Mouse (Mus musculus): ENCODE measurements around the gene 2510002D24Rik. TPM values are rescaled to one million over a fixed set of nuclear protein-coding genes. Genes with fewer than 3 reads are reported as not detected.
"Not testable (repeated sequence)": the region's sequence is repeated elsewhere in the genome, so short reads cannot be mapped to it uniquely, and the experiment has no call there.

The 2510002D24Rik gene
- polyA plus RNA-seq, 1 experiment from 2014 or later: 36.2 TPM

DNA sequence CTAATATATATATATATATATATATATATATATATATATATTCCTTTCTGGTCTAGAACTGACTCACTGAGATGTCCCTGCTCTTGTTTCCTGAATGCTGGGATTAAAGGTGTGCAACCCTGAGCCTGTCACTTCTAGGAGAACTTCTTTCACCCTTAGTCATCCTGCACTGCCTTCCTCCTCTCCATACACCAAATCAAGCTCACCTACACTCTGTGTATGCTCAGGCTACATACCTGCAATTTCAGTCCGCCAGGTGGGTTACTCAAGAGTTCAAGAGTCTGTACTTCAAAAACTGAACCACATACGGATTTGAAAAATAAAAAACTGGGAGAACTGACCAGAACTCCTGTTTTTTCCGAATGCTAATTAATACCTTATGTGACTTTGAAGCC is 308 bp upstream of the 2510002D24Rik start:
- Histone ChIP-seq H3K4me1 (ENCODE audit: control insufficient read depth, insufficient read depth, low read length) (no peaks in the 10 kb centered on the region), H3K4me3 (ENCODE audit: low read length) (peak overlapping the region; percentile 83), H3K27me3 (ENCODE audit: control insufficient read depth, insufficient read depth, low read length) (no peaks in the 10 kb centered on the region), H3K9ac (ENCODE audit: low read depth, low read length) (no peak overlapping the region), H3K9me3 (ENCODE audit: control insufficient read depth, low read length) (no peaks in the 10 kb centered on the region), H3K4me2 (replicated peaks; ENCODE audit: low read depth, low read length) (peak overlapping the region; percentile 62), H3K27ac (ENCODE audit: low read depth, low read length) (no peak overlapping the region), H3K36me3 (ENCODE audit: control insufficient read depth, insufficient read depth, low read length) (peaks cover 41% of the 10 kb centered on the region)
- WGBS: 30% methylated on average over 3 of the region's 3 CpGs
- peak; percentile 48 for ATAC-seq (ENCODE audit: low FRiP score, low TSS enrichment)

- Histone ChIP-seq H3K27me3 (ENCODE audit: control insufficient read depth, insufficient read depth, low read length) (no peaks in the 10 kb centered on the region), H3K4me1 (ENCODE audit: control insufficient read depth, insufficient read depth, low read length) (no peaks in the 10 kb centered on the region), H3K9me3 (ENCODE audit: control insufficient read depth, low read length) (no peaks in the 10 kb centered on the region), H3K27ac (ENCODE audit: low read depth, low read length) (no peak overlapping the region), H3K4me2 (replicated peaks; ENCODE audit: low read depth, low read length) (no peak overlapping the region), H3K9ac (ENCODE audit: low read depth, low read length) (no peak overlapping the region), H3K36me3 (ENCODE audit: control insufficient read depth, insufficient read depth, low read length) (peaks cover 19% of the 10 kb centered on the region; the same call in 1 of the 2 replicates), H3K4me3 (ENCODE audit: low read length) (no peak overlapping the region)
- WGBS: 94% methylated on average over 4 of the region's 4 CpGs
- no peak for ATAC-seq (ENCODE audit: low FRiP score, low TSS enrichment)
These were observed 2.0 kb downstream of the 2510002D24Rik start for GRCm38 (mm10) chr16:18838346-18838745.

DNA sequence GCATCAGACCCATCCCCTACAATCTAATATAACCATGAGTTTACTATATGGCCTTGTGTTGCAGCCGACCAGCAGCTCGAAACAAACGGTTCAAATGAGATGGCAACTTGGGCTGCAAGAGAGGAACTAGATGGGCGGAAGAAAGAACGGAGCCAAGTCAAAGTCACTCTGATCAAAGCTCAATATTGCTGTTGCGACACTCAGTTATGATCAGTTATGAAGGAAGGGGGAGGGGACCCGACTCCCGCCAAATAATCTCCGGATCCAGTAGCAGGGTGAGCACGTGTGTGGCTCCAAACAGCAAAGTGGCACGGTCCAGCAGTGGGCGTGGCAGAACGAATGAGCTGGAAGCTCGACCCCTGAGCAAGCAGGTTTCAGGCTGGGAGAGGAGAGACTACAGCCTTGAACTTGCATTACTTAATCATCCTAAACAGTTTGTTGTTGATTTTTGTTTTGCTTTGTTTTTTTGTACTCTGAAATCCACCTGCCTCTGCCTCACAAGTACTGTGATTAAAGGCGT is 10.0 kb downstream of the 2510002D24Rik start:
- H3K4me2 ChIP-seq (replicated peaks; ENCODE audit: low read depth, low read length): no peak overlapping the region
- no peaks in the 10 kb centered on the region for H3K4me1 ChIP-seq (ENCODE audit: control insufficient read depth, insufficient read depth, low read length)
- no peaks in the 10 kb centered on the region for H3K27me3 ChIP-seq (ENCODE audit: control insufficient read depth, insufficient read depth, low read length)
- no peak for ATAC-seq (ENCODE audit: low FRiP score, low TSS enrichment)
- no peaks in the 10 kb centered on the region for H3K36me3 ChIP-seq (ENCODE audit: control insufficient read depth, insufficient read depth, low read length)
- H3K9me3 ChIP-seq (ENCODE audit: control insufficient read depth, low read length): no peaks in the 10 kb centered on the region
- H3K27ac ChIP-seq (ENCODE audit: low read depth, low read length): no peak overlapping the region
- no peak overlapping the region for H3K9ac ChIP-seq (ENCODE audit: low read depth, low read length)
- WGBS: 85% methylated on average over 15 of the region's 15 CpGs
- H3K4me3 ChIP-seq (ENCODE audit: low read length): no peak overlapping the region

GRCm38 (mm10) chr16:18849521-18850190 is 13.3 kb downstream of the 2510002D24Rik start:
- not testable (repeated sequence) for H3K9ac ChIP-seq (ENCODE audit: low read depth, low read length); ATAC-seq (ENCODE audit: low FRiP score, low TSS enrichment); H3K4me2 ChIP-seq (replicated peaks; ENCODE audit: low read depth, low read length); H3K4me1 ChIP-seq (ENCODE audit: control insufficient read depth, insufficient read depth, low read length); H3K9me3 ChIP-seq (ENCODE audit: control insufficient read depth, low read length); H3K4me3 ChIP-seq (ENCODE audit: low read length); H3K27ac ChIP-seq (ENCODE audit: low read depth, low read length); H3K36me3 ChIP-seq (ENCODE audit: control insufficient read depth, insufficient read depth, low read length); H3K27me3 ChIP-seq (ENCODE audit: control insufficient read depth, insufficient read depth, low read length)
- WGBS: 88% methylated on average over 16 of the region's 17 CpGs

GRCm38 (mm10) chr16:18858551-18858950 is 22.2 kb downstream of the 2510002D24Rik start:
- Histone ChIP-seq H3K9me3 (ENCODE audit: control insufficient read depth, low read length) (peaks cover 3% of the 10 kb centered on the region; the same call in 1 of the 2 replicates), H3K27me3 (ENCODE audit: control insufficient read depth, insufficient read depth, low read length) (no peaks in the 10 kb centered on the region), H3K36me3 (ENCODE audit: control insufficient read depth, insufficient read depth, low read length) (no peaks in the 10 kb centered on the region), H3K9ac (ENCODE audit: low read depth, low read length) (no peak overlapping the region), H3K27ac (ENCODE audit: low read depth, low read length) (no peak overlapping the region), H3K4me1 (ENCODE audit: control insufficient read depth, insufficient read depth, low read length) (no peaks in the 10 kb centered on the region), H3K4me2 (replicated peaks; ENCODE audit: low read depth, low read length) (no peak overlapping the region), H3K4me3 (ENCODE audit: low read length) (no peak overlapping the region)
- ATAC-seq (ENCODE audit: low FRiP score, low TSS enrichment): no peak

DNA sequence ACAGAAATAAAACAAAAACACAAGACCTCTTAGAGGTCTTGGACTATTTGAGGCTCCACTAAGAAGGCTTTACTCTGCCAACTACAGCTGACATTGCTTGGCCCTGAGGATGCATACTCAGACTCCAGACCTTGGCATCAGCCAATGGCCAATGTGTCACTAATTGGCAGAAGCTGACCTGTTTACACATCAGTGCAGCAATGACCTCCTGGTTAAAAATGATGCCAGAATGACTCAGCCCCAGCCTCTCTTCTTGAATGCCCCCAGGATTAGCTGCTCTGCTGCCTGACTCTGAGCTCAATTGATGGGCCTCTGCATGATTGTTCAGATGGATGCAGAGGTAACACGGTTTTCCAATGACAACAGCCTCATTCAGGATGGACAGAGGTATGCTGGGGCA is 23.8 kb downstream of the 2510002D24Rik start:
- H3K27ac ChIP-seq (ENCODE audit: low read depth, low read length): no peak overlapping the region
- H3K9ac ChIP-seq (ENCODE audit: low read depth, low read length): no peak overlapping the region
- no peaks in the 10 kb centered on the region for H3K4me1 ChIP-seq (ENCODE audit: control insufficient read depth, insufficient read depth, low read length)
- no peaks in the 10 kb centered on the region for H3K27me3 ChIP-seq (ENCODE audit: control insufficient read depth, insufficient read depth, low read length)
- no peak overlapping the region for H3K4me2 ChIP-seq (replicated peaks; ENCODE audit: low read depth, low read length)
- no peak for ATAC-seq (ENCODE audit: low FRiP score, low TSS enrichment)
- WGBS: 68% methylated on average over 1 of the region's 1 CpGs
- H3K36me3 ChIP-seq (ENCODE audit: control insufficient read depth, insufficient read depth, low read length): no peaks in the 10 kb centered on the region
- no peak overlapping the region for H3K4me3 ChIP-seq (ENCODE audit: low read length)
- H3K9me3 ChIP-seq (ENCODE audit: control insufficient read depth, low read length): peaks cover 3% of the 10 kb centered on the region; the same call in 1 of the 2 replicates

DNA sequence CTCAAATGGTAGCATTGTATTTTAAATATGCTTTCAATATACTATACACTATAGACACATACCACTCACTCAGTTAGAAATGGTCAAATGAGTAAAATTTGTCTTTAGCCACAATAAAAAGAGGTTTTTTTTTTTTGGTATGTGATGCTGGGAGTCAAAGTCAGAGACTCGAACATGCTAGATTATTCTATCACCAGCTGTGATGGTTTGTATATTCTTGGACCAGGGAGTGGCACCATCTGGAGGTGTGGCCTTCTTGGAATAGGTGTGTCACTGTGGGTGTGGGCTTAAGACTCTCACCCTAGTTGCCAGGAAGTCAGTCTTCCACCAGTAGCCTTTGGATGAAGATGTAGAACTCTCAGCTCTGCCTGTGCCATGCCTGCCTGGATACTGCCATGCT is 34.1 kb downstream of the 2510002D24Rik start:
- 92% methylated on average over 1 of the region's 1 CpGs for WGBS
- not testable (repeated sequence) for H3K4me2 ChIP-seq (replicated peaks; ENCODE audit: low read depth, low read length); H3K27me3 ChIP-seq (ENCODE audit: control insufficient read depth, insufficient read depth, low read length); H3K9ac ChIP-seq (ENCODE audit: low read depth, low read length); H3K4me1 ChIP-seq (ENCODE audit: control insufficient read depth, insufficient read depth, low read length); H3K9me3 ChIP-seq (ENCODE audit: control insufficient read depth, low read length); H3K4me3 ChIP-seq (ENCODE audit: low read length); ATAC-seq (ENCODE audit: low FRiP score, low TSS enrichment); H3K27ac ChIP-seq (ENCODE audit: low read depth, low read length)
- peaks cover 31% of the 10 kb centered on the region for H3K36me3 ChIP-seq (ENCODE audit: control insufficient read depth, insufficient read depth, low read length)

DNA sequence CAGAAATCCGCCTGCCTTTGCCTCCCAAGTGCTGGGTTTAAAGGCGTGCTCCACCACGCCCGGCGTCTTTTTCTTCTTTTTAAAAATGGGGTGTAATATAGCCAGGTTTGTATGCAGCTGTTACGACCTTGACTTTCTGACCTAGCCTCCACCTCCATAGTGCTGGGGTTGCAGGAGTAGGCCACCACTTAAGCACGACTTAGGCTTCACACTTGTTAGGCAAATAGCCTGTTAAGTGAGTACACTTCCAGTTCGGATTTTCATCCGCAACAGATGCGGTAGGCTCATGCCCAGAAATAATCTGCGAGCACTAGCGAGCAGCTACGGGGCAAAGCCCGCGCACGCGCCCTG is 39.7 kb downstream of the 2510002D24Rik start:
- peaks cover 5% of the 10 kb centered on the region; the same call in 1 of the 2 replicates for H3K4me1 ChIP-seq (ENCODE audit: control insufficient read depth, insufficient read depth, low read length)
- no peak for ATAC-seq (ENCODE audit: low FRiP score, low TSS enrichment)
- peaks cover 32% of the 10 kb centered on the region for H3K36me3 ChIP-seq (ENCODE audit: control insufficient read depth, insufficient read depth, low read length)
- H3K9me3 ChIP-seq (ENCODE audit: control insufficient read depth, low read length): no peaks in the 10 kb centered on the region
- peak overlapping the region; percentile 78 for H3K9ac ChIP-seq (ENCODE audit: low read depth, low read length)
- no peaks in the 10 kb centered on the region for H3K27me3 ChIP-seq (ENCODE audit: control insufficient read depth, insufficient read depth, low read length)
- H3K4me3 ChIP-seq (ENCODE audit: low read length): peak overlapping the region; percentile 89
- H3K27ac ChIP-seq (ENCODE audit: low read depth, low read length): peak overlapping the region; percentile 95
- H3K4me2 ChIP-seq (replicated peaks; ENCODE audit: low read depth, low read length): peak overlapping the region; percentile 85
- 1% methylated on average over 17 of the region's 17 CpGs for WGBS

GRCm38 (mm10) chr16:18876442-18877308 is 40.3 kb downstream of the 2510002D24Rik start, which contains the start of the genes Mrpl40 and Hira:
Gene Mrpl40 (minus strand): TSS chr16:18876862.
Gene Hira (plus strand): TSS chr16:18877037.
- Histone ChIP-seq H3K27me3 (ENCODE audit: control insufficient read depth, insufficient read depth, low read length) (no peaks in the 10 kb centered on the region), H3K9me3 (ENCODE audit: control insufficient read depth, low read length) (no peaks in the 10 kb centered on the region), H3K27ac (ENCODE audit: low read depth, low read length) (peak within 1 kb of the TSS; percentile 95), H3K4me3 (ENCODE audit: low read length) (peak within 1 kb of the TSS; percentile 89), H3K4me2 (replicated peaks; ENCODE audit: low read depth, low read length) (peak within 1 kb of the TSS; percentile 85), H3K9ac (ENCODE audit: low read depth, low read length) (peak within 1 kb of the TSS; percentile 78), H3K4me1 (ENCODE audit: control insufficient read depth, insufficient read depth, low read length) (peaks cover 5% of the 10 kb centered on the region; the same call in 1 of the 2 replicates), H3K36me3 (ENCODE audit: control insufficient read depth, insufficient read depth, low read length) (peaks cover 27% of the 10 kb centered on the region)
- ATAC-seq (ENCODE audit: low FRiP score, low TSS enrichment): peak; percentile 97
- under 1% methylated on average over 83 of the region's 93 CpGs for WGBS
